Mouse (Mus musculus) myocyte (in vitro differentiated cells): ENCODE measurements around the gene Nipal3. TPM values are rescaled to one million over a fixed set of nuclear protein-coding genes. Genes with fewer than 3 reads are reported as not detected.

Experiments used
- H3K27me3 ChIP-seq: one replicate; pipeline ENCODE4 v1.6.1; 2011; ENCODE audit not compliant: control insufficient read depth, insufficient read depth, insufficient read length
- H3K36me3 ChIP-seq: one replicate; pipeline ENCODE4 v1.6.1; 2011; ENCODE audit not compliant: control insufficient read depth, insufficient read depth
- H3K4me2 ChIP-seq: one replicate; pipeline ENCODE4 v1.6.1; 2011; ENCODE audit warnings: low read depth, control low read depth
- H3K4me3 ChIP-seq: one replicate; pipeline ENCODE4 v1.5.1; 2011; ENCODE audit warnings: mild to moderate bottlenecking, control low read depth, moderate library complexity
- H3K79me2 ChIP-seq: one replicate; pipeline ENCODE4 v1.6.1; 2011; ENCODE audit not compliant: control insufficient read depth, insufficient read depth
- H3ac ChIP-seq: one replicate; pipeline ENCODE4 v1.6.1; 2011; ENCODE audit not compliant: control insufficient read depth, insufficient read length
- CEBPB ChIP-seq: IDR thresholded peaks from 2 replicates; pipeline ENCODE4 v1.6.1; 2011; ENCODE audit warnings: mild to moderate bottlenecking, moderate library complexity; ENCODE audit not compliant: poor library complexity, insufficient read depth, severe bottlenecking
- E2F4 ChIP-seq: IDR thresholded peaks from one replicate; pipeline ENCODE4 v1.6.1; 2011; ENCODE audit warnings: mild to moderate bottlenecking, control low read depth, moderate library complexity; ENCODE audit not compliant: insufficient read depth
- MAX ChIP-seq: IDR thresholded peaks from one replicate; pipeline ENCODE4 v1.6.1; 2011; ENCODE audit warnings: low read depth, mild to moderate bottlenecking, control low read depth
- MYOD1 ChIP-seq, 3 experiments: IDR thresholded peaks; one replicate each; pipeline ENCODE4 v1.6.1; 2011; ENCODE audit warnings: control low read depth in 2 of 3, low read depth in 2 of 3, mild to moderate bottlenecking in 2 of 3, moderate library complexity in 1 of 3; ENCODE audit not compliant: insufficient read length in 2 of 3, control insufficient read depth in 1 of 3
- MYOG ChIP-seq, 3 experiments: IDR thresholded peaks; one replicate each; pipeline ENCODE4 v1.6.1; 2011; ENCODE audit warnings: control low read depth in 2 of 3, low read depth in 2 of 3, mild to moderate bottlenecking in 2 of 3; ENCODE audit not compliant: insufficient read length in 2 of 3, control insufficient read depth in 1 of 3, insufficient read depth in 1 of 3
- POLR2A ChIP-seq: IDR thresholded peaks from one replicate; pipeline ENCODE4 v1.6.1; 2011; ENCODE audit warnings: low read depth, mild to moderate bottlenecking, control low read depth, moderate library complexity; ENCODE audit not compliant: insufficient read length
- POLR2AphosphoS2 ChIP-seq: IDR thresholded peaks from one replicate; pipeline ENCODE4 v1.6.1; 2011; ENCODE audit warnings: low read depth, control low read depth; ENCODE audit not compliant: insufficient read length
- REST ChIP-seq: IDR thresholded peaks from one replicate; pipeline ENCODE4 v1.6.1; 2011; ENCODE audit warnings: mild to moderate bottlenecking, control low read depth, moderate library complexity; ENCODE audit not compliant: insufficient read depth, insufficient read length
- SRF ChIP-seq: IDR thresholded peaks from one replicate; pipeline ENCODE4 v1.6.1; 2011; ENCODE audit warnings: low read depth; ENCODE audit not compliant: control insufficient read depth, insufficient read length
- TCF12 ChIP-seq: IDR thresholded peaks from one replicate; pipeline ENCODE4 v1.6.1; 2011; ENCODE audit warnings: mild to moderate bottlenecking, control low read depth; ENCODE audit not compliant: poor library complexity, insufficient read depth, severe bottlenecking
- TCF3 ChIP-seq: IDR thresholded peaks from one replicate; pipeline ENCODE4 v1.6.1; 2011; ENCODE audit warnings: low read depth, control low read depth; ENCODE audit not compliant: insufficient read length
- USF1 ChIP-seq: IDR thresholded peaks from one replicate; pipeline ENCODE4 v1.6.1; 2011; ENCODE audit warnings: low read depth, mild to moderate bottlenecking, control low read depth, moderate library complexity
- polyA plus RNA-seq: library from polyadenylated mRNA; unstranded; fragments of >200 nt; fragmentation: generic; extraction: Trizol; gene quantifications from one replicate; pipeline ENCODE4 v1.2.1, GENCODE M21; 2012; ENCODE audit warnings: missing spikeins

Gene Nipal3
- polyA plus RNA-seq, 1 experiment, result 5.1 TPM

GRCm38 (mm10) chr4:135526039-135526710 is 31.3 kb upstream of the Nipal3 start:
- Histone ChIP-seq H3K36me3 (no peaks in the 10 kb centered on the region), H3K4me2 (no peak overlapping the region), H3K79me2 (no peaks in the 10 kb centered on the region), H3ac (no peak overlapping the region), H3K4me3 (no peak overlapping the region), H3K27me3 (no peaks in the 10 kb centered on the region)
- TF ChIP-seq MYOD1 (IDR thresholded peaks at IDR 0.05; ENCODE audit: control insufficient read depth in 1 of 3, insufficient read length in 2 of 3, low read depth in 2 of 3) (no peak), POLR2A (no peak), REST (no peak), CEBPB (no peak), MYOG (IDR thresholded peaks at IDR 0.05; ENCODE audit: control insufficient read depth in 1 of 3, insufficient read depth in 1 of 3, insufficient read length in 2 of 3, low read depth in 2 of 3) (no peak), TCF12 (no peak), MAX (no peak), E2F4 (no peak), USF1 (no peak), POLR2AphosphoS2 (no peak), TCF3 (no peak), SRF (no peak)

GRCm38 (mm10) chr4:135525057-135525456 is 30.2 kb upstream of the Nipal3 start:
- Histone ChIP-seq H3K27me3 (no peaks in the 10 kb centered on the region), H3K4me2 (no peak overlapping the region), H3K4me3 (no peak overlapping the region), H3K36me3 (no peaks in the 10 kb centered on the region), H3ac (no peak overlapping the region), H3K79me2 (no peaks in the 10 kb centered on the region)
- TF ChIP-seq TCF12 (no peak), SRF (no peak), USF1 (no peak), E2F4 (no peak), POLR2AphosphoS2 (no peak), CEBPB (no peak), MYOG (IDR thresholded peaks at IDR 0.05; ENCODE audit: control insufficient read depth in 1 of 3, insufficient read depth in 1 of 3, insufficient read length in 2 of 3, low read depth in 2 of 3) (no peak), TCF3 (no peak), REST (no peak), POLR2A (no peak), MAX (no peak), MYOD1 (IDR thresholded peaks at IDR 0.05; ENCODE audit: control insufficient read depth in 1 of 3, insufficient read length in 2 of 3, low read depth in 2 of 3) (no peak)

GRCm38 (mm10) chr4:135523939-135524338 is 29.1 kb upstream of the Nipal3 start:
- H3ac ChIP-seq, result no peak overlapping the region
- no peak overlapping the region for H3K4me3 ChIP-seq
- no peak overlapping the region for H3K4me2 ChIP-seq
- H3K79me2 ChIP-seq, result no peaks in the 10 kb centered on the region
- no peak for TF ChIP-seq POLR2A
- TF ChIP-seq SRF, result no peak
- TF ChIP-seq MAX, result no peak
- no peak for TF ChIP-seq CEBPB
- no peak for TF ChIP-seq TCF3
- TF ChIP-seq REST, result no peak
- TF ChIP-seq MYOD1 (IDR thresholded peaks at IDR 0.05; ENCODE audit: control insufficient read depth in 1 of 3, insufficient read length in 2 of 3, low read depth in 2 of 3), result no peak
- TF ChIP-seq MYOG (IDR thresholded peaks at IDR 0.05; ENCODE audit: control insufficient read depth in 1 of 3, insufficient read depth in 1 of 3, insufficient read length in 2 of 3, low read depth in 2 of 3), result no peak
- TF ChIP-seq POLR2AphosphoS2, result no peak
- TF ChIP-seq TCF12, result no peak
- no peak for TF ChIP-seq E2F4
- no peak for TF ChIP-seq USF1
- no peaks in the 10 kb centered on the region for H3K27me3 ChIP-seq
- H3K36me3 ChIP-seq, result no peaks in the 10 kb centered on the region

- no peak overlapping the region for H3K4me2 ChIP-seq
- H3K4me3 ChIP-seq, result no peak overlapping the region
- H3K27me3 ChIP-seq, result no peaks in the 10 kb centered on the region
- peak; percentile 40 for TF ChIP-seq REST
- TF ChIP-seq TCF3, result no peak
- no peaks in the 10 kb centered on the region for H3K36me3 ChIP-seq
- no peak overlapping the region for H3ac ChIP-seq
- no peaks in the 10 kb centered on the region for H3K79me2 ChIP-seq
Observed at GRCm38 (mm10) chr4:135520421-135520820, 25.6 kb upstream of the Nipal3 start.

- no peak overlapping the region for H3ac ChIP-seq
- TF ChIP-seq MYOG (IDR thresholded peaks at IDR 0.05; ENCODE audit: control insufficient read depth in 1 of 3, insufficient read depth in 1 of 3, insufficient read length in 2 of 3, low read depth in 2 of 3), result no peak
- TF ChIP-seq CEBPB, result no peak
- TF ChIP-seq REST, result no peak
- no peak for TF ChIP-seq POLR2AphosphoS2
- no peak for TF ChIP-seq USF1
- no peak for TF ChIP-seq TCF3
- TF ChIP-seq E2F4, result no peak
- no peak for TF ChIP-seq SRF
- TF ChIP-seq POLR2A, result no peak
- no peaks in the 10 kb centered on the region for H3K27me3 ChIP-seq
- no peak overlapping the region for H3K4me3 ChIP-seq
- no peaks in the 10 kb centered on the region for H3K36me3 ChIP-seq
- H3K79me2 ChIP-seq, result no peaks in the 10 kb centered on the region
- H3K4me2 ChIP-seq, result no peak overlapping the region
Observed at GRCm38 (mm10) chr4:135518135-135518534, 23.3 kb upstream of the Nipal3 start.
